Mouse (Mus musculus) midbrain, embryonic 13.5 days (tissue): ENCODE data around the gene Psenen. TPM values are rescaled to one million over a fixed set of nuclear protein-coding genes. Genes with fewer than 3 reads are reported as not detected.

Source experiments
- ATAC-seq: fragments of 200-750 bp; cut with Nextera tagmentation; 2 replicates; pipeline ENCODE4 v1.8.0; 2017; ENCODE audit warnings: mild to moderate bottlenecking, moderate TSS enrichment, moderate library complexity
- H3K27ac ChIP-seq: fragments of 300-500 bp; sonication (generic); 2 replicates; pipeline ENCODE4 v1.5.1; 2015; ENCODE audit warnings: inconsistent platforms, mild to moderate bottlenecking, moderate library complexity
- H3K27me3 ChIP-seq: fragments of 300-500 bp; sonication (generic); 2 replicates; pipeline ENCODE4 v1.6.1; 2015; ENCODE audit warnings: mild to moderate bottlenecking, inconsistent platforms
- H3K36me3 ChIP-seq: fragments of 300-500 bp; sonication (generic); 2 replicates; pipeline ENCODE4 v1.6.1; 2015; ENCODE audit warnings: mild to moderate bottlenecking, inconsistent platforms
- H3K4me1 ChIP-seq: fragments of 300-500 bp; sonication (generic); replicated peaks from 2 replicates; pipeline ENCODE4 v1.6.1; 2015; ENCODE audit warnings: inconsistent platforms
- H3K4me2 ChIP-seq: fragments of 300-500 bp; sonication (generic); replicated peaks from 2 replicates; pipeline ENCODE4 v1.6.1; 2015; ENCODE audit warnings: moderate library complexity, mild to moderate bottlenecking, inconsistent platforms
- H3K4me3 ChIP-seq: fragments of 300-500 bp; sonication (generic); replicated peaks from 2 replicates; pipeline ENCODE4 v1.5.1; 2015; ENCODE audit warnings: mild to moderate bottlenecking, inconsistent platforms
- H3K9ac ChIP-seq: fragments of 300-500 bp; sonication (generic); replicated peaks from 2 replicates; pipeline ENCODE4 v1.6.1; 2015; ENCODE audit warnings: mild to moderate bottlenecking, inconsistent platforms
- H3K9me3 ChIP-seq: fragments of 300-500 bp; sonication (generic); 2 replicates; pipeline ENCODE4 v1.6.1; 2016; ENCODE audit warnings: mild to moderate bottlenecking, inconsistent platforms
- WGBS: fragments of 180-500 bp; shearing (Covaris S2); methylation state at CpG from one replicate; pipeline ENCODE4 v1.1.7; 2015; 5-methylcytosine and 5-hydroxymethylcytosine counted together
- polyA plus RNA-seq: library from polyadenylated mRNA; unstranded; fragments of >200 nt; fragmentation: Nextera tagmentation; extraction: Ambion mirVana; gene quantifications from 2 replicates; pipeline ENCODE4 v1.2.1, GENCODE M21; 2015

Psenen gene
- polyA plus RNA-seq, 1 experiment from 2014 or later, result 133 TPM

GRCm38 (mm10) chr7:30560296-30560695 is 3.1 kb downstream of the Psenen start:
- H3K9me3 ChIP-seq, result no peaks in the 10 kb centered on the region
- no peak overlapping the region for H3K27ac ChIP-seq
- H3K4me3 ChIP-seq, result no peak overlapping the region
- H3K9ac ChIP-seq, result no peak overlapping the region
- H3K4me1 ChIP-seq, result peaks cover 36% of the 10 kb centered on the region
- no peak for ATAC-seq
- 77% methylated on average over 2 of the region's 2 CpGs for WGBS
- H3K27me3 ChIP-seq, result no peaks in the 10 kb centered on the region
- H3K36me3 ChIP-seq, result peaks cover 31% of the 10 kb centered on the region
- H3K4me2 ChIP-seq, result peak overlapping the region; percentile 91; the same call in 1 of the 2 replicates

- Histone ChIP-seq H3K27me3 (peaks cover 2% of the 10 kb centered on the region; the same call in 1 of the 2 replicates), H3K4me1 (peaks cover 35% of the 10 kb centered on the region), H3K36me3 (peaks cover 36% of the 10 kb centered on the region), H3K9me3 (no peaks in the 10 kb centered on the region), H3K9ac (peak within 1 kb of the TSS; percentile 81), H3K4me3 (peak within 1 kb of the TSS; percentile 56), H3K27ac (no peak within 1 kb of the TSS; the same call in 1 of the 2 replicates), H3K4me2 (peak within 1 kb of the TSS; percentile 91)
- ATAC-seq, result peak; percentile 86
- WGBS, result under 1% methylated on average over 20 of the region's 20 CpGs
These were observed 3.9 kb downstream of the Psenen start, which contains the start of gene Lin37 for GRCm38 (mm10) chr7:30559443-30559954. Lin37 (minus strand) TSS chr7:30559838.

GRCm38 (mm10) chr7:30558656-30559442 is 4.6 kb downstream of the Psenen start:
- peak; percentile 3; the same call in 1 of the 2 replicates for ATAC-seq
- peak overlapping the region; percentile 56 for H3K4me3 ChIP-seq
- no peak overlapping the region; the same call in 1 of the 2 replicates for H3K27ac ChIP-seq
- H3K36me3 ChIP-seq, result peaks cover 40% of the 10 kb centered on the region
- H3K9me3 ChIP-seq, result no peaks in the 10 kb centered on the region
- H3K9ac ChIP-seq, result peak overlapping the region; percentile 81
- H3K27me3 ChIP-seq, result peaks cover 8% of the 10 kb centered on the region; the same call in 1 of the 2 replicates
- 15% methylated on average over 12 of the region's 12 CpGs for WGBS
- peak overlapping the region; percentile 91 for H3K4me2 ChIP-seq
- peaks cover 29% of the 10 kb centered on the region for H3K4me1 ChIP-seq

GRCm38 (mm10) chr7:30557901-30558514 is 5.4 kb downstream of the Psenen start:
- Histone ChIP-seq H3K9me3 (no peaks in the 10 kb centered on the region), H3K27ac (no peak overlapping the region), H3K36me3 (peaks cover 40% of the 10 kb centered on the region), H3K9ac (peak overlapping the region; percentile 81; the same call in 1 of the 2 replicates), H3K4me1 (peaks cover 34% of the 10 kb centered on the region), H3K4me3 (peak overlapping the region; percentile 56; the same call in 1 of the 2 replicates), H3K27me3 (peaks cover 8% of the 10 kb centered on the region; the same call in 1 of the 2 replicates), H3K4me2 (peak overlapping the region; percentile 91)
- 91% methylated on average over 13 of the region's 13 CpGs for WGBS
- no peak for ATAC-seq

GRCm38 (mm10) chr7:30556894-30557536 is 6.4 kb downstream of the Psenen start:
- Histone ChIP-seq H3K27me3 (peaks cover 8% of the 10 kb centered on the region; the same call in 1 of the 2 replicates), H3K27ac (no peak overlapping the region), H3K4me2 (no peak overlapping the region), H3K36me3 (peaks cover 40% of the 10 kb centered on the region), H3K4me3 (no peak overlapping the region), H3K9ac (no peak overlapping the region), H3K4me1 (peaks cover 35% of the 10 kb centered on the region), H3K9me3 (no peaks in the 10 kb centered on the region)
- ATAC-seq, result no peak
- WGBS, result 94% methylated on average over 18 of the region's 18 CpGs

GRCm38 (mm10) chr7:30553810-30554584 is 9.4 kb downstream of the Psenen start:
- Histone ChIP-seq H3K9ac (peak overlapping the region; percentile 70; the same call in 1 of the 2 replicates), H3K4me3 (peak overlapping the region; percentile 65), H3K27ac (no peak overlapping the region), H3K9me3 (no peaks in the 10 kb centered on the region), H3K27me3 (peaks cover 8% of the 10 kb centered on the region; the same call in 1 of the 2 replicates), H3K36me3 (peaks cover 44% of the 10 kb centered on the region), H3K4me2 (peak overlapping the region; percentile 85), H3K4me1 (peaks cover 34% of the 10 kb centered on the region)
- no peak for ATAC-seq
- WGBS, result 86% methylated on average over 22 of the region's 22 CpGs

DNA sequence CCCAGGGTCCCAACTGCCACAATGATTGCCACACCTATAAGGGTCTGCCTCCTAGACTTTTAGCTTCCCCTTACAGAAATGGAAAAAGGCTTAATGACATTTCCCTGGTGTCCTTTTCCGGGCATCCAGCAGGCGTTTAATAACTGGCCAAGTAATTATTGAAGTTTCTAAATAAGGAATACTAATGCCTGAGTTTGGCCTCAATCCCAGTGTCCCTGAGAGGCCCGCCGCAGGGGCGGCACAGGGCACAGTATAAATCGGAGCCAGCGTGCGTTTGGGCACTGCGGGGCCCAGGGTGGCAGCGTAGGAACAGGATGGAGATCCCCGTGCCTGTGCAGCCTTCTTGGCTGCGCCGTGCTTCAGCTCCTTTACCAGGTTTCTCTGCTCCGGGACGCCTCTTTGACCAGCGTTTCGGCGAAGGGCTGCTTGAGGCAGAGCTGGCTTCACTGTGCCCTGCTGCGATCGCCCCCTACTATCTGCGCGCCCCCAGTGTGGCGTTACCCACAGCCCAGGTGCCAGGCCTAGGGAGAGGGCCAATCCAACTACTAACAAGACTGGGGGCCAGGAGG is 10.3 kb downstream of the Psenen start:
- Histone ChIP-seq H3K9me3 (no peaks in the 10 kb centered on the region), H3K4me2 (peak overlapping the region; percentile 85), H3K27me3 (peaks cover 8% of the 10 kb centered on the region; the same call in 1 of the 2 replicates), H3K9ac (peak overlapping the region; percentile 70), H3K27ac (peak overlapping the region; percentile 68; the same call in 1 of the 2 replicates), H3K4me3 (peak overlapping the region; percentile 65), H3K4me1 (peaks cover 25% of the 10 kb centered on the region), H3K36me3 (peaks cover 51% of the 10 kb centered on the region)
- no peak for ATAC-seq
- 8% methylated on average over 23 of the region's 23 CpGs for WGBS

- H3K9me3 ChIP-seq, result no peaks in the 10 kb centered on the region
- peak; percentile 95 for ATAC-seq
- H3K4me1 ChIP-seq, result peaks cover 21% of the 10 kb centered on the region
- peak within 1 kb of the TSS; percentile 70 for H3K9ac ChIP-seq
- H3K4me3 ChIP-seq, result peak within 1 kb of the TSS; percentile 65
- H3K27ac ChIP-seq, result peak within 1 kb of the TSS; percentile 95
- H3K27me3 ChIP-seq, result peaks cover 8% of the 10 kb centered on the region; the same call in 1 of the 2 replicates
- under 1% methylated on average over 44 of the region's 44 CpGs for WGBS
- H3K4me2 ChIP-seq, result peak within 1 kb of the TSS; percentile 85
- peaks cover 50% of the 10 kb centered on the region for H3K36me3 ChIP-seq
These were observed 11.1 kb downstream of the Psenen start, which contains the start of the genes Hspb6 and Proser3 for GRCm38 (mm10) chr7:30552102-30553020. Hspb6 (plus strand) TSS chr7:30552178. Proser3 (minus strand) TSS chr7:30552299.

DNA sequence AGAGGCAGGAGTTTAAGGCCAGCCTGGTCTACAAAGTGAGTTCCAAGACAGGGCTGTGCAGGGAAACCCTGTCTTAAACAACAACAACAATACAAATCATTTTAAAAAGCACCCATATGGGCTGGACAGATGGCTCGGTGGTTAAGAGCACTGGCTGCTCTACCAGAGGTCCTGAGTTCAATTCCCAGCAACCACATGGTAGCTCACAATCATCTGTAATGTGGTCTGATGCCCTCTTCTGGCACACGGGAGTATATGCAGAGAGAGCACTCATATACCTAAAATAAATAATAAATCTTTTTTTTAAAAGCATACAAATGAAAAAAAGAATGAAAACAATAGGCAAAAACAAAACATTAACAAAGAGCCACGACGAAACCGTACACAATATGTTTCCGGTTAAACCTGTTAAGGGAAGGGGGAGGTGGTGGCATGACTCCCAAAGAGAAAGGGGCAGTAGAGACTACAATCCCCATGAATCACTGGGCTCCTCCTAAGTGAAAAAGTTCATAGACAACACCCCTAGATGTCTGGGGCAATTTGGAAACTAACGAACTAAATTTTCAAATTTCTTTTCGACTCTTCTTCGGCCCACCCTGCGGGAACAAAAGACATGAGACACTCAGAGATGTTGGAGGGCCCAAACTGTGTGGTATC is 11.9 kb downstream of the Psenen start:
- H3K9ac ChIP-seq, result peak overlapping the region; percentile 67
- 3% methylated on average over 10 of the region's 10 CpGs for WGBS
- no peaks in the 10 kb centered on the region for H3K9me3 ChIP-seq
- peak overlapping the region; percentile 85 for H3K4me2 ChIP-seq
- ATAC-seq, result peak; percentile 72
- H3K4me3 ChIP-seq, result peak overlapping the region; percentile 65
- H3K27ac ChIP-seq, result peak overlapping the region; percentile 95
- H3K36me3 ChIP-seq, result peaks cover 42% of the 10 kb centered on the region
- H3K4me1 ChIP-seq, result peaks cover 21% of the 10 kb centered on the region
- peaks cover 8% of the 10 kb centered on the region; the same call in 1 of the 2 replicates for H3K27me3 ChIP-seq
